Mouse (Mus musculus): ENCODE data around the gene Ahdc1.

Ahdc1 gene

DNA sequence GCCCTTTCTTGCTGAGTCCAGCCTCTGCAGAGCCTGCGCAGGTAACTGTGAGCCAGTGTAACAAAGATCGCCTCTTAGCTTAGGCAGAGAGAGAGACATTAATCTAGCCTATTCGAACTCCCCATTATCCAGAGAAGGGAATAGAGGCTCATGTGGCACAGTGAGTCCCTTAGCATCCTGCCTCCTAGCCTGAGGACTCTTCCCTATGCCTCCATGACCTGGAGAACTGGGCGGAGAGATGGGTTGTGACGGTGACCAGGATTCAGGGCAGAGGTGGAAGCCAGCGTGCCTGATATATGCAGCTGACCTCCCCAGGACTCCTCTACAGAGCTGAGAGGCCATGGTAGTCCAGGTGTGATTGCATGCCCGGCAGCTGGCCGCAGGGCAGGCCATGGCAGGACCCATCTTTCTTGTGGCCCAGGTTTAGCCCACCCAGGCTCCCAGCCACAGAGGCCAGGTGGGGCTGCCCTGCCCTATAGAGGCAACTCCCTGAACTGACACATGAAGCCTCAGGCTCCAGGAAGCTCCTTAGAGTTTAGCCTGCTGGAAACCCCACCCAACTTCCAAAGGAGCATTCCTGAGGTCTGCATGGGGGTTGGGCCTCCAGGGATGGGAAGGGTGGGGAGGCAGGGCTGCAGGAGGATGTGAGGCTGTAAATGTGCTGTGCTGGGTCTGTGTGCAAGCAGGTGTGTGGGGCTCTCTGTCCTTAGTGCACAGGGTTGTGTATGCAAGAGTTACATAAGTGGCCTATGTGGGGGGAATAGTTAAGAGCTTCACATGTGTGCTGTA is 44.3 kb downstream of the Ahdc1 start:
- no peak for DNase-seq (ENCODE audit: low spot score in 2 of 2)

DNA sequence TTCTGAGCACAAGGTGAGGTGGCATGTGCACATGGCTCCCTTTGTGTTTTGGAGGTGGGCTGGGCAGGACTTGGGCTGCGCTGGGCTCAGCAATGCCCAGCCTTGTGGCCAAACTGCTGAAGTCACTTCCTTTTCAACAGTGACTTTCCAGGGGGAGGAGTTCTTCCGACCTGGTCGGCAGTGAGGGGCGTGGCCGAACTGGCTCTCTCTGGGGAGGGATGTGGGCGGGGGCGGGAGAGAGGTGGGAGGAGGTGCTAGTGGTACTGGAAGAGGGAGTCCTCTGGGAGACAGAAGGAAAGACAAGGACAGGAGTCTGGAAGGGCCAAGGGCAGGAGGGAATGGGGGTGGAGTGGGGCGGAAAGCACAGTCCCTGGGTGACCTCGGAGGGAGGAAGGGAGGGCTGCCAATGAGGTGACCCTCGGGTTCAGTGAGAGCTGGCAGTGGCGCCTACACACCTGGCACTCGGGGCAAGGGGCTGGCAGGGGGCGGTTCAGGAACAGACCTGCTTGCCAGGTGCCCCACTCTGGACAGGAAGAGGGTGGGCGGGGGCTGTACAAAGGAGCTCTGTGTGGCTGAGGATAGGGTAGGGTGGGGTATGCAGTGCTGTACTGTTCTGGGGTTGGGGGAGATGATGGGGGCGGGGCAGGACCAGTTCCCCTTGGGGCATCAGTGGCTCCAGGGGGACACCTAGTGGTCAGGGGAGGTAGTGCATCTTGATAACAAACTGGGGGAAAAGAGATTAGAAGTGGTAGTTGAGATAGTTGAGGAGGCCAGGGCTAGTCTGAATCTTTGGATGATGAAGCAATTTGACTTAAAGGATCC is 45.2 kb downstream of the Ahdc1 start:
- DNase-seq (ENCODE audit: low spot score in 2 of 2), result peak; percentile 74 to 80

DNA sequence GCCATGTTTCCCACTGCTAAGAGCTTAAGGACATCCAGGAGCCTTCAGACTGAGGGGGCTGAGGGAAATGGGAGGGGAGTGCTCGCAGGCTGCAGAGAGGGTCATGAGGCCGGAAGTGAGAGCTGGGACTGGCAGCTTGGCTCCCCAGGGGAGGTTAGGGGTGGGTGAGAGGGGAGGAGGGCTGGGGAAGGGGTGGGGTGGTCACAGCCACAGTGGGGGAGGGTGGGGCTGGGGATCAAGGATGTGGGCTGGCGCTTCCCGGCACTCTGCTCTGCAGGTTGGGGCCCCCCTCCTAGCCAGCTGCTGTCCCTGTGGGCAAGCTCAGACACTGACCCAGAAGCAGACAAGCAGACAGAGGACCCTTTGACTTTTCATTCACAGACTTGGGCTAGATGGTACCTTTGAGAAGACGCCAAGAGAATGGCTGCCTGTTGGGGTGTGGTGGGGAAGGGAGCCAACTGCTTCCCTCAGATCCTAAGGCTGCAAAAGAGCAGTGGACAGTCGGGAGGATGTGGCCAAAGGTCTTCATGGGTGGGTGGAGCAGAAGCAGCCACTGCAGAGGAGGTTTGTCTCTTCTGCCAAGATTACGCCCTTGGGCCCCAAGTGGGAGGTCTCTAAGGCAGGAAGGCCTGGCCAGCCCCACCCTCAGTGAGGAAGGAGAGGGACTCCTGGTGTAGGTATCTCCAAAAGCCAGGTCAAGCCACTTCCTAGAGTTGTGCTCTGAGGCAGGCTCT is 46.5 kb downstream of the Ahdc1 start:
- peak; percentile 39 to 70 for DNase-seq (ENCODE audit: low spot score in 2 of 2)

DNA sequence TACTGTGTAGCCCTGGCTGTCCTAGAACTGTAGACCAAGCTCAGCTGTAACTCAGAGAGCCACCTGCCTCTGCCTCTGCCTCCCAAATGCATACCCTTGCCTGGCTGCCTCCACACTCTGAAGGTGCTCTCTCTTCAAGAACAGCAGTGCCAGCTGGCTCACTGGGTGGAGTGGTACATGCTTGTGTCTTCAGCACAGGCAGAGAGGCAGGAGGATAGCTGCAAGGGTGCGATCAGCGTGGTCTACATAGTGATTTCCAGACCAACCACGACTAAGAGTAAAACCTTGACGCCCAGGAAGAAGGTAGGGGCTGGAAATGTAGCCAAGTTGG is 47.0 kb downstream of the Ahdc1 start:
- no peak for DNase-seq (ENCODE audit: low spot score in 2 of 2)

DNA sequence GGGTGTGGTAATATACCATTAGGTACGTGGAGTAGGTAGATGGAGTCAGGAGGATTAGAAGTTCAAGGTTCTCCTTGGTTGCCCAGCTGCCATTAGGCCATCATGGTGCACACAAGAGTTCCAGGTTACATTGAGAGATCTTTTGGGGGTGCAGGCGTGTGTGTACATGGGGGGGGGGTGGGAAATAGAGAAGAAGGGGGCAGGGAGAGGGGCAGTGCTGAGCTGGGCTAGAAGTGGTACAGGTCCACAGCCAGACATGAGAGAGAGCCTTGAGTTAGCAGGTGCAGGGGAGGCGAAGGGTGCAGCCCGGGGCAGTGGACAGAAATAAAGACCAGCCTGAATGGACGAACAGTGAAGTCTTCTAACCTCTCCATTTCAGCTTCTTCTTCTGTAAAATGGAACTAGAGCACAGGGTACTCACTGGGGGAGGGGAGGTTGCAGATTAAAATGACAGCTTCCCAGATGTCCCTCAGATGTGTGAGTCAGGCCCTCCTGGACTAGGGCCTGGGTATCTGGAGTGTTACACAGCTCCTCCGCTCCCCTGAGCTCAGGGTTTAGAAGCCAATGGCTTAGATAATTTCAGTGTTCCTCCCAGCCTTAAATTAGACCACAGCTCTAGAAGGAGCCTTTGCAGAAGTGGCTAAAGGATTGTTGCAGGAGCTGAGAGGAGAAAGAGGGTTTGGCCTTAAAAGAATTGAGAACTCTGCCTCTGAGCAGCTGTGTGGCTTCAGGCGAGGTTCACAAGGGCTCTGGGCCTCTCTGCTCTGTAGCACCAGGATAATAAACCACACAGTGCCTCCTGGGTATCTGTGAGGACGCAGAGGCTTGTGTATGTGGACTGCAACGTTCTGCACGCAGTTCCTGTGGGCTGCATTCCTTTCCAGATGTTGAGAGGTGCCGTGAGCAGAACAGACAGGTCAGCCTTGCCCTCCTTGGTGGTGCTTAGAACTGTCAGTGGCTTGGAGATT is 47.7 kb downstream of the Ahdc1 start:
- DNase-seq (ENCODE audit: low spot score in 2 of 2), result no peak

DNA sequence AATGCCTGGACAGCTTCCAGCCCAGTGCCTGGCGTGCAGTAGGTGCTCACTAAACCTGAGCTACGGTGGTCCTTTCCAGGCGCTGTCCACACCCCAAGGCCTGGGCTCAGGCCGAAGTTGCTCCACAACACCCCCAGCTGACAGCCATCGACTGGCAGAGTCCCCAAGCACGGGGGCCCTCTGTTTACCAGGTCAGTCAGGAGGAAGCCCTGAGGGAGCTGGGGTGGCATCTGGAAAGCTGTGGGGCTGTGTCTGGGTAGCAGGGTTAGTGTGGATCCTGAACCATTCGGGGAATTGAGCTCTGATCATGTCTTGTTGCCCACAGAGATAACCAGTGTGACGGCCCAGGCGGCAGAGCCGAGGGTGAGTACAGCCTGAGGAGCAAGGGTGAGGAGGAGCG is 49.6 kb downstream of the Ahdc1 start:
- DNase-seq (ENCODE audit: low spot score in 2 of 2), result no peak

DNA sequence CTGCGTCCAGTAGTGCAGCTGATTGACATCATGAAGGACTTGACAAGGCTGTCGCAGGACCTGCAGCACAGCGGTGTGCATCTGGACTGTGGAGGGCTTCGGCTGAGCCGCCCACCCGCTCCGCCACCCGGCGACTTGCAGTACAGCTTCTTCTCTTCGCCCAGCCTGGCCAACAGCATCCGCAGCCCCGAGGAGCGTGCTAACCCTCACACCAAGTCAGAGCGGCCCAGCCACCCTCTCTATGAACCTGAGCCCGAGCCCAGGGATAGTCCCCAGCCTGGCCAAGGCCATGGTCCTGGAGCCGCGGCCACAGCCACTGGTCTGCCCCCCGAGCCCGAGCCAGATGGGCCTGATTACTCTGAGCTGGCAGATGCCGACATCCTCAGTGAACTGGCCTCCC is 50.7 kb downstream of the Ahdc1 start:
- no peak for DNase-seq (ENCODE audit: low spot score in 2 of 2)

DNA sequence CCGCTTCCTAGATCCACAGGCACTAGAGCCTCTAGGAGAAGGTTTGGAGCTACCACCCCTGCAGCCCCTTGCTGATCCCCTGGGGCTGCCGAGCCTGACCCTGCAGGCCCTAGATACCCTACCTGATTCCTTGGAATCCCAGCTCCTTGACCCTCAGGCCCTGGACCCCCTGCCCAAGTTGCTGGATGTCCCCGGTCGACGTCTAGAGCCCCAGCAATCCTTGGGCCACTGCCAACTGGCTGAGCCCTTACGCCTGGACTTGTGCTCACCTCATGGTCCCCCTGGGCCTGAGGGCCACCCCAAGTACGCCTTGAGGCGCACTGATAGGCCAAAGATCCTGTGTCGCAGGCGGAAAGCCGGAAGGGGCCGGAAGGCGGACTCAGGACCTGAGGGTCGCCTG is 51.2 kb downstream of the Ahdc1 start:
- DNase-seq (ENCODE audit: low spot score in 2 of 2), result no peak

DNA sequence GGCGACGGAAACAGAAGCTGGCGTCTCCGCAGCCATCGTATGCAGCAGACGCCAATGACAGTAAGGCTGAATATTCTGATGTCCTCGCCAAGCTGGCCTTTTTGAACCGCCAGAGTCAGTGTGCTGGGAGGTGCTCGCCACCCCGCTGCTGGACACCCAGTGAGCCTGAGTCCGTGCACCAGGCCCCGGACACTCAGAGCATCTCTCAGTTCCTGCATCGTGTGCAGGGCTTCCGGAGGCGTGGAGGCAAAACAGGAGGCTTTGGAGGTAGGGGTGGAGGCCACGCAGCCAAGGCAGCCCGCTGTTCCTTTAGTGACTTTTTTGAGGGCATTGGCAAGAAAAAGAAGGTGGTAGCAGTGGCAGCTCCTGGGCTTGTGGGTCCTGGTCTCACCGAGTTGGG is 52.1 kb downstream of the Ahdc1 start:
- no peak for DNase-seq (ENCODE audit: low spot score in 2 of 2)

DNA sequence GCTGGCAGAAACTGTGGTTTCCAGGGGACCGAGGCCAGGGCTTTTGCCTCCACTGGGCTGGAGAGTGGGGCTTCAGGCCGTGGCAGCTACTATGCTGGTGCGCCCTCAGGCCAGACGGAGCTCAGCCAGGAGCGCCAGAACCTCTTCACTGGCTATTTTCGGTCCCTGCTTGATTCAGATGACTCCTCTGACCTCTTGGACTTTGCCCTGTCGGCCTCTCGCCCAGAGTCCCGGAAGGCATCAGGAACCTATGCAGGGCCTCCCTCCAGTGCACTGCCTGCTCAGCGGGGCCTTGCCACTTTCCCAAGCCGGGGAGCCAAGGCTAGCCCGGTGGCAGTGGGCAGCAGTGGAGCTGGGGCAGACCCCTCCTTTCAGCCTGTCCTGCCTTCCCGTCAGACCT is 52.7 kb downstream of the Ahdc1 start:
- no peak for DNase-seq (ENCODE audit: low spot score in 2 of 2)

DNA sequence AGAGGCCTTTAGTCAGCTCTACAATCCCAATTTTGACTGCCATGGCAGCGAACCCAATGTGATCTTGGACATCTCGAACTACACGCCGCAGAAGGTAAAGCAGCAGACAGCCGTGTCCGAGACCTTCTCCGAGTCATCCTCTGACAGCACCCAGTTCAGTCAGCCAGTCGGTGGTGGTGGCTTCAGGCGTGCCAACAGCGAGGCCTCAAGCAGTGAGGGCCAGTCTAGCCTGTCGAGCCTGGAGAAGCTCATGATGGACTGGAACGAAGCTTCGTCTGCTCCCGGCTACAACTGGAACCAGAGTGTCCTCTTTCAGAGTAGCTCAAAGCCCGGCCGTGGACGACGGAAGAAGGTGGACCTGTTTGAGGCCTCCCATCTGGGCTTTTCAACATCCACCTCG is 53.7 kb downstream of the Ahdc1 start:
- DNase-seq (ENCODE audit: low spot score in 2 of 2), result no peak

DNA sequence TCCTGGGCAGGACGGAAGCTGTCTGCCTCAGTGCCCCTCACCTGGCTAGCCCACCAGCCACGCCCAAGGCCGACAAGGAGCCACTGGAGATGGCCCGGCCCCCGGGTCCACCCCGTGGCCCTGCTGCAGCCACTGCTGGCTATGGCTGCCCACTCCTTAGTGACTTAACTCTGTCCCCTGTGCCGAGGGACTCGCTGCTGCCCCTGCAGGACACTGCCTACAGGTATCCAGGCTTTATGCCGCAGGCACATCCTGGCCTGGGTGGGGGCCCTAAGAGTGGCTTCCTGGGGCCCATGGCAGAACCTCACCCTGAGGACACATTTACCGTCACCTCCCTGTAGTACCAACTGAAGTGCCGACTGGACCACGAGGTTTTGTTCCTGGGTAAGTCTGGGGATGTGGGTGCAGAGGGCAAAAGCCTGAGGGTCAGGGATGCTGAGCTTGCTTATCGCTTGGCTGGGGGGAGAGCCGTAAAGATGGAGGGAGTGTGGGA is 54.9 kb downstream of the Ahdc1 start:
- DNase-seq (ENCODE audit: low spot score in 2 of 2), result no peak

DNA sequence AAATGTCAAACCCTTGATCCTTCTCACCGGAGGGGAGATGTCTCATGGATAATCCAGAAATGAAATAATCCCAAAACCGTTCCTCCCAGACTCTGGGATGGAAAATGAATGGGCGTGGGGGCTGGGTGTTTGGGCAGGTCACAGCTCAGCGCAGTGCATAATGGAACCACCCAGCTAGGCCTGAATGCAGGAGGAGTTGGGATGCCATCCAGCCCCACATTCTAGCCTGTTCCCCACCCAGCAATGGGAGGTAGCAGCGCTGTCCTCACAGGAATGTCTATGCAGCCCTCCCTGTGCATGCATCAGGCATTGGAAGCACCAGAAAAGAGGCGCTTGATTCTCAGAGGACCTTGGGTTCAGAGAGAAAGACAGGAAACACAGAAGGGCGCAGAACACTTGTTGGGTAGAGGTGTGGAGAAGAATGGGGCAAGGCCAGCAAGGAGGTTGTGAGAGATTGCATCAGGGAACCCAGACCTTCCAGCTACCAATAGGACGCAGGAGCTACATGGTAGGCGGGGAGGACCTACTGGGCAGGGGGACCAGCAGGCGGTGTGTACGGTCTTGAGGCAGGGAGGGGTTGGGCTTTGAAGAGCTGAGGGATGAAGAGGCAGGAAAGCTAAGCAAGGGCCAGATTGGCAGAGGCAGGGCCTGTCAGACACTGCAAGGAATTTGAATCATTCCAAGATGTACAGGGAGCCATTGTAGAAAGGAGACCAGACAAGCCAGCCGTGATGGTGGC is 57.5 kb downstream of the Ahdc1 start:
- DNase-seq (ENCODE audit: low spot score in 2 of 2), result no peak

DNA sequence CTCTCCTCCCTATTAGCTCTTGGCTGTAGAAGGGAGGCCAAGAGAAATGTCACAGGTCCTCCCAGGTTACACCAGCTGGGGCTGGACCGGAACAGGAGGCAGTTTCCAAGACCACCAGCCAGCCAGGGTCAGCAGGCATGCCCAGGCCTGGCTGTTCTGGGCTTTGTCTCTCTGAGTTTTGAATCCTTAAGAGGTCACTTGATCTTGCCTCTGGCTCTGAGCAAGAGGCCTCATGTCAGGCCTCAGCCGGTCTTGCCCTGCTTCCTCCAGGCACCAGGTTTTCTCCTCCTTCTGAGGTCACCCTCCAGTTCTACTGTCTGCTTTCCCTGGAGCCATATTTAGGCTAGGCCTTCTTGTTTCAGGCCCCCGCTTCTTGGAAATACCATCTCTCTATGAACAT is 59.3 kb downstream of the Ahdc1 start:
- DNase-seq (ENCODE audit: low spot score in 2 of 2), result no peak

DNA sequence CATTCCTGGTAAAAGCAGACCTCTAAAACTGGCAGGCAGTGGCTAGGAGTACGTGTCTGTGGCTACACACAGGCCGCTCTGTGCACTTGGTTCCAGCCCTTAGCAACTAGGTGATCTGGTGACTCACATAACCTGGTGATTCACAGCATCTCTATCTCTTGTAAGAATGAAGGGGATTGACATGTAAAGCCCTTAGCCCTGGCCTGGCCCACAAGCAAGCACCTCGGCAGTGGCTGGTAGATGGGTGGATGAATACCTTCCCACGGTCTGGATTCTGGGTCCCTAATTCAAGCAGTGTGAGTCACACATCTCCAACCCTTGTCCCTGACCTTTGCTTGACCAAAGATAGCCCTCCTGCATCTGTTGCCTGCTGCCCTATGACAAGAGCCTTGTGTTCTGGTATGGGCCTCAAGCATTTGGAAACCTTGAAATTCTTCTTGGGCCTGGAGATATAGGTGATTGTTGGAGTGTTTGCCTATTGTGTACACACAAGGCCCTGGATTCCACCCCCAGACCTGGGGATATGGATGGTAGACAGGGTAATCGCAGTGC is 59.8 kb downstream of the Ahdc1 start:
- DNase-seq (ENCODE audit: low spot score in 2 of 2), result no peak

DNA sequence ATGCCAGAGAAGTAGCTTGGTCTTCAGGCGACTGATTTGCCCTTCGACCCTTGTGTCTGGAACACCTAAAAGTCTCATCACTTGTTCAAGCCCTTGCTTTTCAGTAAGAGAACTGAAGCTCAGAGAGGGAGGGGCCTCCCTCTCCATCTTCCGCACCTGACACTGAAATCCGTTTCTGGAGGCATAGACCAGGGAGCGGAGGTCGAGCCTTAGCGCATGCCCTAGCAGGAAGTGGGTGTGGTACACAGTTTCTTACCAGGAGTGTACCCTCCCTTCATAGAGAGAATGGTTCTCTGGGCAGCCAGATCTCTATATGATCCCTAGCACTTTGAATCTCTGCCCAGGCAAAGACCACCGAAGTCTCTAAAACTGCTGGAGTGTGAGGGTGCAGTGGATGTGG is 62.1 kb downstream of the Ahdc1 start:
- no peak for DNase-seq (ENCODE audit: low spot score in 2 of 2)

DNA sequence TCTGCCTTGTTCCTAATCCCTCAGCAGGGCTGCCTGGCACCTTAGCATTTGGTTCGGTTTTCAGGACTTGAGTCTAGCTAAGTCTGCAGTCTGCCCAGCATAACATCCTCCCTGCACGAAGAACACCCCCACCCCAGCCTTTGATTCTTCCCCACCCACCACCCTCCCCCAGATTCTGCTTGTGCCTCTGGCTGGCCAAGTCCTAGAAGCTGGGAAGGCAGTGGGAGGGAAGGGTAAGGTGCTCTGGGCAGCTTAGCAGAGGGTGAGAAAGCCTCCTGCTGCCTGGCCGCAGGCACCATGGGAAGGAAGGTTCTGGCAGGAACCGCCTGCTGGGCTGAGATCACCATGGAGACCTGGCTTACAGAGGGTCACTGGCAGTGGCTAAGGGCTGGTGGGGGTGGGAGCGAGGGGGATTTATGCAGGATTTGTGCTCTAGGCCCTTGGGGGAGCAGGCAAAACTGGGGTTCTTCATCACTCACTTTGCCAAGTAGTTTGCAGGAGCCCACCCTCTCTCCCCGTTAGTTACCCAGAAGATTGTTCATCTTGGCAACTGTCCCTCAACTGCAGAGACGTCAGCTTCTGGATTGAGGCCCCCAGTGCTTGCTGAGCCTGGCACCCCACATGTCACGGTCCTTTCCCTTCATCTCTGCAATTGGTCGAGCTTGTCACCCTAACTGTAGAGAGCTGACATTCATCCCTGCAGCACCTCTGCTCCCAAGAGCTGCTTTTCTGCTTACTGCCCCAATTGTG is 63.2 kb downstream of the Ahdc1 start:
- DNase-seq (ENCODE audit: low spot score in 2 of 2), result no peak

DNA sequence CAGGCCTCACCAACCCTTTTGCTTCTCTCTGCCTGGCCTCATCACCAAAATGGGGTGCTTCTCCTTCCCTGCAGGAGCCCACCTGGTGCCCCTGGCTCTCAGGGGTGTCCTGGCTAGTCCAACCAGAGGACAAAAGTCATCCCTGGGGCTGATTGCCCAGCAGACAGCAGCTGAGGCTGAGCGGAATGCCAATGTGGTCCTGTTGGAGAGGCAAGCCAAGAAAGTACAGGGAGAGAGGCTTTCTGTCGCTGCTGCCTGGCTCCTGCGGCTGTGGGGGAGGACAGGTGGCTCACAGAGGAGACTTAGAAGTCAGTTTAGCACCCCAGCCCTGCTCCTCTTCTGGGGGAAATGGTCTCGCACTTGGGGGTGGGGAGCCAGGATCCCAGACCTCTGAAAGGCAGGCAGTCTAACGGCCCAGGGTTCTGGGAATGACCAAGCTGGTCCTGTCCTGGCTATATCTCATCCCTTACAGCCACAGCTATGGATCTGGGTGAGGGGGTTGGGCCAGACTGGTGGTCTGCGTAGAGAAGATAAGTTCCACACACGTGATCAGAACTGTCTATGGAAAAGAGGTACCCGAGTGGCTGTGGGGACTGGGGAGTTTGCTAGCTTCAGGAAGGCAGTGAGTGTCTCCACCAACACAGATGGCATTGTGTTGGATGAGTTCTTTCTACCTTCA is 64.0 kb downstream of the Ahdc1 start:
- no peak for DNase-seq (ENCODE audit: low spot score in 2 of 2)

DNA sequence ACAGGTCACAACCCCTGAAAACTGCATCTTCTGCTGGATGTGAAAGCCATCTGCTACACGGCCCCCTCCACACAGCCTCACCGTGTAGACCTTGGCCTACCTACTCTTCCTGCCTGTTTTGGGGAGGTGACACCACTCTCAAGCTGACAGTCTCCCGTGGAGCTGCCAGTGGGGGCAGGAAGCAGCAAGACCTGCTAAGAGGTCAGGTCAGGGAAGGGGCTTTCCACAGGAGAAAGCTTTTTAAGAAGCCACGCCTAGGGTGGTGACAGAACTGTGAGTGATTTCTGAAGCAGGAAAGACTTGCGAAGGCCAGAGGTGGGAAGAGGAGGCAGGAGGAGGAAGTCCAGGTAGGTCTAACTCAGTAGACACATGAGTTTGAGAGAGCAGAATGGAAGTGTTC is 67.9 kb downstream of the Ahdc1 start:
- DNase-seq (ENCODE audit: low spot score in 2 of 2), result no peak
